Mouse (Mus musculus): Measurements from ENCODE around the gene Ttn.
"Not testable (repeated sequence)": the region's sequence is repeated elsewhere in the genome, so short reads cannot be mapped to it uniquely, and the experiment has no call there.

Ttn gene

DNA sequence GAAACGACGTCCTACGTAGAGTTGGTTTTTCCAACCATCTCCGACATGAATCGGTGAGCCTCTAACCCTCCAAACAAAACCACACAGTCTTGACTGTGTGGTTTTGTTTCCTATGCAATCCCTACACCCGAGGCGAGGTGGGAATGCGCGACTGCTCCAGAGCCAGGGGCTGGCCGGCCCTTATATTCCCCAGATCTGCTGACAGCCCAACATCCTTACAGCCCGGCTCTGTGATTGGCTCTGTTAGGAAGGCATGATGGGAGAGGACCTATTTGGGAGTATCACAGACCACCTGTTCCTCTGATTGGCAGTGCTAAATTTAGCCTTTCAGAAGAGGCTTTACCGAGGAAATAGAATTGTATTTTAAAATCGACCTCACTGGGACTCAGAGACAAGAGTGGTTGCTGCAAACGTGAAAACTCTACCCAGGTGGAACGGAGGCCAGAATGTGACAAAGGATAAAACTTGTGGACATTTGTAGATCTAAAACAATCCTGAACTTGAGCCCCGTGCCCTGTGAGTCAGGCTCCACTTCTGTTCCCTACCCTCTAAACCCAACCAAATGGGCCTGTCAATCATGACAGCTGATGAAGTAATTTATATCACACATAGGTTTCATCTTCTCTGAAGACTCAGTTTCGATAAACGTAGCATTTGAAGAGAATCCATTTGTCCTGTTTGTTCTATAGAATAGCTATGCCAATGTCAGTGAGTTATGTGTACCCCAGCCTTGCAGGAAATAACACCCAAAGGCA, at the start of gene Ttn:
Ttn (minus strand) TSS at position 157 of the 755 bp plus-strand sequence.
- no peak for DNase-seq (ENCODE audit: low read depth, low spot score)

DNA sequence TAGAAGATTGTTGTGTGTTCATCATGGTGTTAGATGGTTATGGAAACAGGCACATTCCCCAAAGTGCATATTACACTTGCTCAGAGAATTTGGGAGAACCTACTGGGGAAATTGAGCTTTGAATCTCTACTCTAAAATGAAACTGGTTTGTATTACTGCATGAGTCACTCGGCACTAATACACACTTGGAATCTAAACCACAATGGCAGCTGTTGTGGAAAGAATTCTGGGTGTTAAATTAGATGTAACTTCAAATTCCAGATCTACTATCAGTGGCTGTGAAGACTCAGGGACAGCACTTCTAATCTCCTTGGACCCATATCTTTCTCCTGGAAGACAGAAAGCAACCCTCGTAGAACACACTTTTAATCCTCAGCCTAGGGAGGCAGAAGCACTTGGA, 38.3 kb upstream of the Ttn start:
- DNase-seq (ENCODE audit: low read depth, low spot score): no peak

DNA sequence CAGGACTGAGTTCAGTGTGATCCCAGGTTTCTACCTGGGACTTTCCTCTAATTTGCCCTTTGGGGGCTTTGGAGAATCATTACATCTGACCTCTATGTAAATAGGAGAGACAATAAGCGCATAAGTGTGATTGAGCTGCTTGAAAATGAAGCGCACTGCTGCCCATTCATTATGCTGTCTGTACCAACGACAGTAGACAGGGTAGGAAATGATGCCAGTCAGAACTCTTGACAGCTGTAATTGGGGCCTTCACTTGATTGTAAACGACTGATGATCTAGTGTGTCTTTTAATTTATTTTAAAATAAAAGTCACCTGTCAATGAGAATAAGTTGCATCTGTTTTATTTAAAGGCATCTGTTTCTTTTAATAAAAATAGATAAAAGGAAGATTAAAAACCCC, 35.4 kb upstream of the Ttn start:
- no peak for DNase-seq (ENCODE audit: low read depth, low spot score)

DNA sequence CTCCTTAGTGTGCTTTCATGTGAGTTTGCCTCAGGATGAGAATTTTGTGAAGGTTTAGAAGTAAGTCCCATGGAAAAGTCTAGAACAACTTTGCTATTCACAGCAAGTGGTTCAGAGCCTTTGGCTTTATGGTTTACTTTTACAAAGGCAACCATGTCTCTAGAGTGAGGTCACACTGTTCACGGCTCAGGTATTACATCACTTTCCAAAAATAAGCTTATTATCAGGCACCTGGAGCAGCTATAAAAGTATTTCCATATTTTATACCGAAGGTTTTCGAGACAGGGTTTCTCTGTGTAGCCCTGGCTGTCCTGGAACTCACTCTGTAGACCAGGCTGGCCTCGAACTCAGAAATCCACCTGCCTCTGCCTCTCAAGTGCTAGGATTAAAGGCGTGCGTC, 31.1 kb upstream of the Ttn start:
- not testable (repeated sequence) for DNase-seq (ENCODE audit: low read depth, low spot score)

DNA sequence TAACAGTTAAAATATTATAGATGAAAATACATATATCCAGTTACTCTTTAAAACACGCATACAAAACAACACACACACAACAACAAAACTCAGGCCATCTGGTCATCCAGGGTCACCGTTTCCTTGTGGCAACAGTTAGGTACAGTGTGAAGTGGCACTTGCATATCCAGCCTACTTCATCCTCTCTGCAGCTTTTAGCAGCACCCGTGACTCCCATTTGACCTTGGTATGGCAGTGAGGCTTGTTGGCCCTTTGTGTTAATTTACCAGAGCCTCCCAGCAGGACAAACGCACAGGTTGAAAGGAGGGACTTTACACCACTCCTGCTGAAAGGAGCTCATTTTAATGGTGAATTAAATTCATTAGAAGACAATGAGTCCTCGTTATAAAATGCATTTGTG, 29.6 kb upstream of the Ttn start:
- DNase-seq (ENCODE audit: low read depth, low spot score): no peak

DNA sequence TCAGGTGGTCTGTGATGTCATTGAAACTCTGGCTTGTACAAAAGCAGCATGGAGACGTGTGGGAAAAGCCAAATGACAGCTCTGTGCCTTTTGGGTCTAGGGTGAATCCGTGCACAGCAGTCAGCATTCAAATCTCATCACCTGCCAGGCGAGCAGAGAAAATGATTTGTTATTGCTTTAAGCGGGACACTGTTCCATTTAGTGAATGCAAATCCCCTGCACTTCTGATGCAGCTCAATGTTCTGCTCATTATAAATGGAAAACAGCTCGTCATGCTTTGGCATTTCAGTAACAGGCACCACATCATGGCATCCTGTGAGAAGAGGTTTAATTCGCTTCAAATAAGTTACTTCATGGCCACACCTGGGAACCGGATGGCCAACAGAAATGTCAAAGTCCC, 24.7 kb upstream of the Ttn start:
- no peak for DNase-seq (ENCODE audit: low read depth, low spot score)

DNA sequence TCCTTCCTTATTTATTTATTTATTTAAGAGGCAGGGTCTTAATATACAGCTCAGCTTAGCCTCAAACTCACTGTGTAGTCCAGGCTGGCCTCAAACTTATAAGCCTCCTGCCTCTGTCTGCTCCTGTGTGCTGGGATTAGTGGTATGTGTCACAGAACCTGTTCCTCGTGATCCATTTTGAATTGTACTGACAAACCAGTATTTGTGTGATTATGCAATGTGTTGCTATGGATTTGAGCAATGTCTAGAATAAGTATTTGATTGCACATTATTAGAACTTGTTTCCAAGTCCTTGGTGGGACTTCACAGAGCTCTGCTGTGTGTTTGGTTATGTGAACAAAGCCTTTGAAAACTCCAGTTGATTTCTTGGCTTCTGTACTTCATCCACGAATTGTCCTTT, 20.8 kb upstream of the Ttn start:
- no peak for DNase-seq (ENCODE audit: low read depth, low spot score)

DNA sequence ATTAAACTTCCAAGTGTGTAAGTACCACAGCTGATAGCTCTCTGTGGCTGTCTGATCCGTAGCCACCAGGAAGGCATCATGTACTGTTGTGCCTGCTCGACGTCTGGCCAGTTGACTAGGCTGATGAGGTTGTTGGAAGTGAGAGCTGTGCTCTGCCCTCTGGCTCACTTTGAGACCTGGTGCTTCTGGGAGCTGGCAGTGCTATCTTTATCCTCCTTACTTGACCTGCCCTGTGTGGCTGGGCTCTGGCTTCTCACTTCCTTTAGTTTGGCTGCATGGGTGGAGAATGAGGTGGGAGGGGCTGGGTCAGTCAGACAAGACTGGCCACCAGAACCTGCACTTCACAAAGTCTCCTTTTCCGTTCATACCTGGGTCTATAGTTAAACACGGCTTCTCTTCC, 16.0 kb upstream of the Ttn start:
- DNase-seq (ENCODE audit: low read depth, low spot score): no peak

DNA sequence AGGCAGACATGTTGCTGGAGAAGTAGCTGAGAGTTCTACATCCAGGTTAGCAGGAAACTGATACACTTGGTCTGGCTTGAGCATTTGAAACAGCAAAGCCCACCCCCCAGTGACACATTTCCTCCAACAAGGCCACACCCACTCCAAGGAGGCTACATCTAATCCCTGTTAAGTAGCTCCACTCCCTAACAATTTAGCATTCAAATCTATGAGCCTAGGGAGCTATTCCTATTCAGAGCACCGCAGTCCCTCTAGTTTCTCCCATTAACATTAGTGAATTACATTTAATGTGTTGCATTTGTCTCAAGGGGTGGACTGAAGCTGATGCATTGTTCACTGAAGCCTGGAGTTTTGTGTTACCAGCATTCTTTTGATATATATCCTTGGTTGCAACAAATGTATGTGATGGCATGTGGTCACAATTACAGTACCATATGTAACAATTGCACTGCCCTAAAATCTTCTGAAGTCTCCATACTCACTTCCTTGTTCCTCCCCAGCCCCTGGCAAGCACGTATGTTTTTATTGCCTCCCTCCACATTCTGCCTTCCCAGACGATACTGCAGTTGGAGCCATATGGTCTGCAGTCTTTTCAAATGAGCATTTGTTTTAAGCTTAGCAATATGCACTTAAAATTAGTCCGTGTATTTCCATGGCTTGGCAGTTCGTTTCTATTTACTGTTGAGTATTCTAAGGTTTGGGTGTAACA, 10.3 kb upstream of the Ttn start:
- peak; percentile 51 for DNase-seq (ENCODE audit: low read depth, low spot score)

DNA sequence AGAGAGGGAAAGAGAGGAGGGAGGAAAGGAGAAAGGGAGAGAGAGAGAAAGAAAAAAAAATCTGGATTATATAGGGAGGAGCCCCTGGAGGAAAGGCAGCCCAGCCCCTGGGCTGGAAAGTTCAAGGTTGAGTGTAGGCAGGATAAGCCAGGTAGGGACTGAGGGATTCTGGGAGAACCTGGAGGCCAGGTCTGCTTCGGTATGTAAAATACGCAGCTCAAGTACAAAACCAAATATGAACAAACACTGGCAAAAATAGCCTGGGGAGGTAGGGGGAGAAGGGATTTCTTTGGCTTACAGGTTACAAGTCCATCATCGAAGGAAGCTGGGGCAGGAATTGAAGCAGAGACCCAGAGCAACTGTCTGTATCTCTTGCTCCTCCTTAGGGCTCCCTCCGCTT, 5.0 kb upstream of the Ttn start:
- DNase-seq (ENCODE audit: low read depth, low spot score): no peak

DNA sequence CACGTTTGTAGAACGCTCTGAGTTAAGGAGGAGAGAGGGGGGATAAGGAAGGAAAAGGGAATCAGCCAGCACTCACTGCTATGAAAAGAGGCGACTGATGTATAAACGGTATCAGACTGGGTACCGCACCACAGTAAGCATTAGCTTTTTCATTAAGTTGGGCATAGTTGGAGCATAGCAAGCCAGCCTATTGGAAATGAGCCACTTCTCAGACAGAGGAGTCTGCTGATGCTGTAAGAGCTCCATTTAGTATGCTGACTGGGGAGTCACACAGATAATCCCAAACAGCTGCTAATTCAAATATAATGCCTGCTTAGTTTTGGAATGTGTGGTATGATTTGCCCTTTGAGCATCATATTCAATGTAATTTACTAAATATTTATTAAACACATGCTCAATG, 2.0 kb upstream of the Ttn start:
- DNase-seq (ENCODE audit: low read depth, low spot score): no peak

DNA sequence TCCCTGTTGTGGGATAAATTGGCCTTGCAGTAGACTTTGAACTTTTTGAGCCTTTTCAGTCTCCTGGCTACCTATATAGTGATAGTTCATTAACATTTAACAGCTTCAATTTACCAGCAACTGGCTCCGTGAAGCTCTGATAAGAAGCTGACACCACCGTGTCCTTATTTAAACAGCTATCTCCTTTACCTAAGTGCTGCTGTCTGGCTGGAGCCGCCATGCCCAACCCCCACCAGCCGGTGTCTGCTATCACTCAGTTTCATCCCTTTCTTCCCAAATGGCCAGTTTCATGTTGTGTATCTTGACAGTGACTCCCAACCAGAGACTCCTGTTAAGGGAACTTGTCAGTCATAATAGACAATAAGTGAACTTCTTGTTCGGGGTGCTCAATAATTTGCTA, 1.3 kb upstream of the Ttn start:
- DNase-seq (ENCODE audit: low read depth, low spot score): no peak

DNA sequence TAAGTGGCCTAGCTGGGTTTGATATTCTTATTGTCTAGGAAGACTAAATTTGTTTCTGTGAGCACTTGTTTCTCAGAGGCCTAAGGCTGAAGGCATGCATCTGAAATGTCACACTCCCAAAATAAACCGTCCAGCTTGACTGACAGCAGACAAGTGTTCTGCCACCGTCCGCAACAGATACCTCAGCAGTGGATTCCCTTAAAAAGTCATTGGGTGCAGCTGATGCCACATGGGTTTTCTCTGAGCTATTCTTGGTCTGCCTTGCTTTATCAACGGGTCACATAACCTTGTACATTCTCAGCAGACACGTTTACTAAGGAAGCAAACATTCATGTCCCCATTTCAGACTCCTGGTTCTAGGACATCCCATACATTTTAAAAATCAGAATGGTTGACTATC, 630 bp downstream of the Ttn start:
- no peak for DNase-seq (ENCODE audit: low read depth, low spot score)

DNA sequence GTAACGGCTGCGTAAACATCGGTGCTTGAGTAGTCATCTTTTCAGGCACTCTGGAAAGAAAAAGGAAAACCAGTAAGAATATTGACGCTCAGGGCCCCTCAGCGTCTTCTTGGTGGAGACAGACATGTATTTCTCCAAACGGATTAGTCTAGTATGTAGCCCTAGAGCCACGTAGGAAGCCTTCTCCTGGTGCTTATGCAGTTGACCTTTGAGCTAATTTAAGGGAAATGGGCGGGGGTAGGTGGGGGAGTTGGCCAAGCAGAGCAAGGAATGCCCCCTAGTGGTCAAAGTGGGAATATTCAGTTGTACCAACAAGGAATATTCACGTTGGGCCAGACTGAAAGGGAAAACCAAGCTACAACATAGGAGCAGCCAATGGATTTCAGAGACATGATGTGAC, 2.2 kb downstream of the Ttn start:
- DNase-seq (ENCODE audit: low read depth, low spot score): no peak

DNA sequence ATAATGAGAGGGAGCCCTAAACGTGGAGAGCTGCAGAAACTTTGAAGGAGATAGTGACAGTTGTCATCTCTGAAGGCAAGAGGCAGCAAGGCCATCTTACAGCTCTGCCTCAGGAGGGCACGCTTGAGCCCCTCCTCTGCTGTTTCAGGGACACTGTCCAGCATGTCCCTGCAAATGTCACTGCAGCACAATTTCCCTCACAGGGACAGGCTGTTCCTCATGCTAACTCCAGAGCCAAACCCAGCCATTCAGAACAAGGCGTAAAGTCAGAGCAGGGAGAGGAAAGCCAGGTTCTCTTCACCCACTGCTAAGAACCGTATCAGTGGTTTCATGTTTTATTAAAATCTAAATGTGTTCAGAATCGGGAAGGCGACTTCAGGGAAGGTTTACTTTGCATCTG, 4.7 kb downstream of the Ttn start:
- DNase-seq (ENCODE audit: low read depth, low spot score): no peak

DNA sequence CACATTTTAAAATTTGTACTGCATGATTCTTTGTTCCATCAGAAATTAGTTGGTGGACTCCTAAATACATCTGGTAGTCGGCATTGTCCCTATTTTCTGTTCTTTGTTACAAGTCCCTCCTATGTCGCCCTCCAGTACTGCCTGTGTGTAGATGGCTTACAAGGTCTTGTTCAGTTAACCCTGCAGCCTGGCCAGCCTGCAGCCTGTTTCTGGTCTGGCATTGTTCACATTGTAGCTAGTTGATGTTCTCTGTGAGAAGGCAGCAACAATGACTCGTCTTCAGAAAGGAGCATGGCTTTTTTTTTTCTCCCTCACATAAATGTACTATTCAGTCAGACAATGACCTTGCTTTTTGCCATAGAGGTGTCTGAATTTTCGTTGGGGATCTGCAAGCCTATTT, 10.3 kb downstream of the Ttn start:
- DNase-seq (ENCODE audit: low read depth, low spot score): no peak

DNA sequence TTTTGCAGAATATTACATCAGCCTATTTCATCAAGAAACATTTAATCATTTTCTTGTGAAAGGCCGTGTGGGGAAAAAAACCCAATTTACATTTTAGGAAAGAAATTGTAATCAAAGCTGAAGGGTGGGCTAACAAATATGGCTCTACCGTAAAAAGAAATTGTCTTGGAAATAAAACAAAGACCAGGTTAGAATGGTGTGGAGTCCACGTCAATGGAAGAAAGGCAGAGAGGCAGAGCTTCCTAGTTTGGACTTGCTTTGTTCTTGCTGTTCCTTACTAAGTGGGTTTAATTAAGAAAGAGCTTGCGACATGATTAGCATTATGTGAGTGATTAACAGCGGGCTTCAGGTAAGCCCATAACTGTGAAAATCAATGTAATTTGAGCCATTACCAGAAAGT, 11.3 kb downstream of the Ttn start:
- no peak for DNase-seq (ENCODE audit: low read depth, low spot score)

DNA sequence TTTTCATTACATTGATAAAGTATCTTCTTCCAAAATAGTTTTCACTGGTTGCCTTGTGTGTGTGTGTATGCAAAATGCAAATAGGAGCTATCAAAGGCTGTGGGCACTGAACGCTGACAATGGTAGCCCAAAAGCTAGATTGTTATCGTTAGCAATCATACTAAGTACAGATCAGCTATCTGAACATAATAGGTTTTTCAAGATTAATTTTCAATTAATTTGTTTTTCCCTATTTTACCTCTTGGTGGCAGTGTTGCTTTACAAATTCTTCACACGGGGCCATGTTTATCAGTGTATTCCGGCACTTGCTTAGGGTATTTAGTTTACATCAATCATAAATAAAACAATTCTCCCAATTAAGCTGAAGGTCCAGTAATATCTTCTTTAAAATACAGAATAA, 11.7 kb downstream of the Ttn start:
- DNase-seq (ENCODE audit: low read depth, low spot score): no peak

DNA sequence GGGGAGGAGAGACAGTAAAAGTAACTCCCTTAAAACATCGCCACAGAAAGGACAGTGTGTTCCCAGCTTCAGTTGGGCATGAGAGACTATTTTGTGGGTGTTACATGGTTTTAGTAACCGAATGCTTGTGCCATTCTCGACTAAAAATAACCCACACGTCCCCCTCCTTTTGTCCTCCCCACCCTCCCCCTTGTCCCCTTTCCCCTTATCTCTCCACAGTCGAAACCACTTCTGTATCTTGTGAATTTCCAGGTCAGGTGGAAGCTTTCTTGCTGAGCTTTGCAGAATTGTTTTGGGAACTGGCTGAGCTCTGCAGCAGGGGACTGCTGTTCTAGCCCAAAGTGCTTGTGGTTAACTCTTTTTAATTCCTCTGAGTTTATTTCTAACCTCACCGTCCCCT, 12.1 kb downstream of the Ttn start:
- DNase-seq (ENCODE audit: low read depth, low spot score): no peak

DNA sequence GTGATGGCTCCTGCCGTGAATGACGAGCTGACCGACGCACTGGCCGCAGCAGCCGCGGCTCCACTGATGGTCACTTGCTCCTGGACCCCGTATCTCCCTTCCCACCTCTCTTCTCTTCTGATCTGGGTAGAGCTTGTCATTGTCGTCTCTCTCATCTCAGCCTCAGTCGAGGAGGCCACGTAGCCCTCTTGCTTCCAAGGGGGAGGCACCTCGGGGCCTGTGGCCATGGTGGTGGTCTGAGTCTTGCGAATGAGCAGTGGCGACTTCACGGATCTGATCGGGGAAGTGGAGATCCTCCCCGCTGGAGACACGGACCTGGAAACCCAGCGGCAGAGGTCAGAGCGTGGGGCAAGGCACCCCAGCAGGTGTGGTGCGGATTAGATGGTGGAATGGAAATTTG, 12.7 kb downstream of the Ttn start:
- DNase-seq (ENCODE audit: low read depth, low spot score): no peak

DNA sequence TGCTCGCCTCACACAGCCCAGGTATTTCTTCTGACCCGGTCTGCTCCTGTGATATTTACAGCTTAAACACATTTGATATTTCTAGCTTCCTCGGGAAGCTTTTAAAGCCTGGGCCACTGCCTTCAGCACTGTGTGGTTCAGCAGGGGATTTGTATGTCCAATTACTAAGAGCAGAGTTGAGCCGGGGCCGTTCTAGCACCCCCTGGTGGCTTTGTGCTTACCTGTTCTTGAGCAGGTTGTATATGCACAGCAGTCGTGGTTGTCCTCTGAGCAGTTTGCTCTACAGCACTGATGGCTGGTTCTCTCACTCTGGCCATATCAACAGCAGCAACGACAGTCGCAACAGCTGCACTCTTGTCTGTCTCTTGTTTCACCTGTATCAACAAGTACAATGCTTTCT, 13.4 kb downstream of the Ttn start:
- DNase-seq (ENCODE audit: low read depth, low spot score): no peak

DNA sequence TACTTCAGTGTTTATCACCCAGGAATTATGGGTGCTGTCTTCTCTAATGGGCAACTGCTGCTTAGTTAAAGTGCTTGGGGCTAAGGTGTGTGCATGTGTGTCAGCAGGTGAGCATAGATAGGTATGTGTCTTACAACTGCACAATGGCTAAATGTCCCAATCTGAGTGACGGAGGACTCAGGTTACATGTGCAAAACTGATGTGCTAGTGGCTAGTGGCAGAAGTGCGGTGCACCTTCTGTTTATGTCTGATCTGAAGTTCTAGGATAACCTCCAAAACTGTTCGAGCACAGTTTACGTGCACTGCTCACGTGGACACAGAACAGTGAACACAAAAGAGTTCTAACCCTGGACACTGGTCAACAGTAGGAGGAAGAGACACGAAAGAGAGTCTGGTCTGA, 15.8 kb downstream of the Ttn start:
- no peak for DNase-seq (ENCODE audit: low read depth, low spot score)

DNA sequence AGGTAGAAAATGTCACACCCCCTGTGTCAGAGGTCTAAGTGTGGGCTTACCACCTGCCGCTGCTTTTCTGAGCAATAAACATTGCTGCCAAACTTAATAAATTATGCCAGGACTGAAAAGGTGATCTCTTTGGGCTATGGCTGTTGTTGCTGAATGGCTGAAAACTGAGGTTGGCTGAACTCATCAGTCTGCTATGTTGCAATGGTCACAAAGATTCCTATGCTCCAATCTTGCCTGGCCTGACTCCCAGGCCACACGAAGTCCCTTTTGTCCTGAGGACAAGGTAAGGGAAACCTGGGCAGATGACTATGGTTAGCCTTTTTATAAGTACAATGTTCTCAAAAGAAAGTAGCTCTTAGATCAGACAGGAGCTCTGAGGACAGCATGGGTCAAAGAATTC, 16.3 kb downstream of the Ttn start:
- no peak for DNase-seq (ENCODE audit: low read depth, low spot score)

DNA sequence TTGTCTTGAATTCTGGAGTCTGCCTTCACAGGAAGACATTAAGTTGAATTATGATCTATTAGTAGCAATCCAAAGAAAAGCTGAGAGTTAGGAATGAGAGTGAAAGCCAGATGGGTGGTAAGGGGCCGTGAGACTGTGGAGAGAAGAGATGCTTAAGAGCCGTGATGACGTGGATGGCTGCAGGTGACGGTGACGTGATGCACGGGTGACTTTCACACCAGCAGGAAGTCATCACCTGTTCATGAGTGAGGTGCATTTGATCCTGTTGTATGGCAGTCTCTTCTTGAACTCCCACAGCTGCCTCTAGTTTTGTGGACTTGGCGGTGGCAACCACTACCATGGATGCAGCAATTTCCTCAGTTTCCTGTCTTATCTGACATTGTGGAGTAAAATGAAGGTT, 16.8 kb downstream of the Ttn start:
- DNase-seq (ENCODE audit: low read depth, low spot score): no peak

All from brain, embryonic 18.5 days (tissue).